Mouse (Mus musculus) C2C12 (cell line): ENCODE results near the gene Cd274. TPM values are rescaled to one million over a fixed set of nuclear protein-coding genes. Genes with fewer than 3 reads are reported as not detected.

Experiments used
- H3K27me3 ChIP-seq: one replicate; pipeline ENCODE4 v1.6.1; 2011; ENCODE audit not compliant: control insufficient read depth, insufficient read depth, insufficient read length
- H3K36me3 ChIP-seq: one replicate; pipeline ENCODE4 v1.6.1; 2011; ENCODE audit not compliant: control insufficient read depth, insufficient read depth
- H3K4me3 ChIP-seq: one replicate; pipeline ENCODE4 v1.5.1; 2011; ENCODE audit warnings: mild to moderate bottlenecking, control low read depth; ENCODE audit not compliant: poor library complexity, insufficient read depth, severe bottlenecking
- H3K79me2 ChIP-seq: one replicate; pipeline ENCODE4 v1.6.1; 2011; ENCODE audit not compliant: control insufficient read depth, insufficient read depth
- H3K79me3 ChIP-seq: one replicate; pipeline ENCODE4 v1.6.1; 2011; ENCODE audit warnings: low read depth, control low read depth
- H3ac ChIP-seq: one replicate; pipeline ENCODE3; 2011; ENCODE audit warnings: low read depth; ENCODE audit not compliant: control insufficient read depth, insufficient read length
- CEBPB ChIP-seq: IDR thresholded peaks from one replicate; pipeline ENCODE4 v1.6.1; 2011; ENCODE audit warnings: low read depth, mild to moderate bottlenecking, control low read depth, moderate library complexity
- CTCF ChIP-seq: IDR thresholded peaks from one replicate; pipeline ENCODE4 v1.5.1; 2011; ENCODE audit not compliant: control insufficient read depth, insufficient read depth, insufficient read length
- FOSL1 ChIP-seq: IDR thresholded peaks from one replicate; pipeline ENCODE4 v1.8.0; 2011; ENCODE audit warnings: mild to moderate bottlenecking, low read length; ENCODE audit not compliant: poor library complexity, insufficient read depth, severe bottlenecking
- MAX ChIP-seq: IDR thresholded peaks from one replicate; pipeline ENCODE4 v1.6.1; 2011; ENCODE audit warnings: mild to moderate bottlenecking, control low read depth
- MYOD1 ChIP-seq: IDR thresholded peaks from one replicate; pipeline ENCODE4 v1.6.1; 2011; ENCODE audit warnings: low read depth; ENCODE audit not compliant: control insufficient read depth, insufficient read length
- MYOG ChIP-seq: IDR thresholded peaks from one replicate; pipeline ENCODE4 v1.6.1; 2011; ENCODE audit not compliant: control insufficient read depth, insufficient read length; ENCODE audit errors: extremely low read depth
- USF1 ChIP-seq: IDR thresholded peaks from one replicate; pipeline ENCODE4 v1.6.1; 2011; ENCODE audit warnings: low read depth, mild to moderate bottlenecking, control low read depth, moderate library complexity
- polyA plus RNA-seq: library from polyadenylated mRNA; unstranded; fragments of >200 nt; fragmentation: generic; extraction: Trizol; gene quantifications from one replicate; pipeline ENCODE4 v1.2.1, GENCODE M21; 2012; ENCODE audit warnings: missing spikeins

Cd274 gene
- polyA plus RNA-seq, 1 experiment = 0.05 TPM

DNA sequence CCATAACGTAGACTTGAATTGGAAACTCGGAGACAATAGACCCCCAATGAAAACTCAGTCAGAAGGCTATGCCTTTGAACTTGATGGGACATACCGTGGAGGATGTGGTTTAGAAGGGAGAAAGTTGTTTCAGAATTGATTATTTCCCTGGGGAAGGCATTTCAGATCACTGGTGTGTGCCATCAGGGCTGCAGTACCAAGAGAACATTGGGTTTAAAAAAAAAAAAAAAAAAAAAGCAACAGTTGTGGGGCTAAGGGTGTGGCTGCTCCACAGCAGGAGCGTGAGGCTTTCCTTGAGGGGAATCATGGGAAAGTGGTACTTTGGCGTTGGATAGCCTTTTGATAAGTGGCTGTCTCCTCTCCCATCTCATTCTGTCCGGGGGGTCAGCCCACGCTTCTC is 55.5 kb downstream of the Cd274 start:
- no peaks in the 10 kb centered on the region for H3K36me3 ChIP-seq
- H3K79me2 ChIP-seq = no peaks in the 10 kb centered on the region
- no peak overlapping the region for H3ac ChIP-seq
- no peak overlapping the region for H3K4me3 ChIP-seq
- peaks cover 4% of the 10 kb centered on the region for H3K27me3 ChIP-seq
- no peaks in the 10 kb centered on the region for H3K79me3 ChIP-seq
- no peak for TF ChIP-seq MAX
- TF ChIP-seq CEBPB = no peak
- TF ChIP-seq CTCF = no peak
- no peak for TF ChIP-seq MYOG
- no peak for TF ChIP-seq FOSL1
- no peak for TF ChIP-seq MYOD1
- TF ChIP-seq USF1 = no peak

DNA sequence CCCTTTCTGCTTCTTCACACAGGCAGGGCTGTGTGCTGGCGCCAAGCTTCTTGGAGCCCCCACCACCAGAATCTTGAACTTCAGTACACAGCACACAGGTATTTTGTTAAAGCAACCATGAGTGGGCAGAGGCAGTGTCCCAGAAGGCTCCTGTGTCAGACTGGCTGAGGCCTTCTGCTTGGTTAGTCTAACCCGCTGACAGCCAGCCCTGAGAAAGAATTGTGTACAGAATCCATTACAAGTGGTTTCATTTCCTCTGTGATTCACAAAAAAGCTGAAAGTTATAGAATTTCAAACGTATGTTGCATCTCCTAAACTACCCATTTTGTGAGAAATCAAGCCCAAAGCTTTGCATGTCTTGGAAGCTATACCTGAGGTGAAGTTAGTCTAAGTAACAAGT is 63.3 kb downstream of the Cd274 start:
- TF ChIP-seq CEBPB (no peak), MYOG (no peak), MAX (no peak)
- no peaks in the 10 kb centered on the region for H3K79me2 ChIP-seq

GRCm38 (mm10) chr19:29430953-29431352 is 63.7 kb downstream of the Cd274 start:
- Histone ChIP-seq H3ac (no peak overlapping the region), H3K36me3 (no peaks in the 10 kb centered on the region), H3K4me3 (no peak overlapping the region), H3K27me3 (peaks cover 13% of the 10 kb centered on the region), H3K79me2 (no peaks in the 10 kb centered on the region), H3K79me3 (no peaks in the 10 kb centered on the region)
- TF ChIP-seq CEBPB = no peak
- no peak for TF ChIP-seq MAX
- TF ChIP-seq MYOG = no peak
- TF ChIP-seq MYOD1 = no peak
- no peak for TF ChIP-seq USF1
- TF ChIP-seq CTCF = no peak
- no peak for TF ChIP-seq FOSL1

More for the DNA sequence above, 63.3 kb downstream of the Cd274 start:
- no peak overlapping the region for H3ac ChIP-seq
- no peaks in the 10 kb centered on the region for H3K79me3 ChIP-seq
- no peaks in the 10 kb centered on the region for H3K36me3 ChIP-seq
- H3K27me3 ChIP-seq = peaks cover 16% of the 10 kb centered on the region
- H3K4me3 ChIP-seq = no peak overlapping the region

- Histone ChIP-seq H3K79me2 (no peaks in the 10 kb centered on the region), H3ac (no peak overlapping the region), H3K79me3 (no peaks in the 10 kb centered on the region), H3K36me3 (no peaks in the 10 kb centered on the region), H3K4me3 (no peak overlapping the region), H3K27me3 (peaks cover 15% of the 10 kb centered on the region)
- TF ChIP-seq MYOG = no peak
- TF ChIP-seq MYOD1 = no peak
- TF ChIP-seq FOSL1 = no peak
- TF ChIP-seq USF1 = no peak
- TF ChIP-seq MAX = no peak
- TF ChIP-seq CTCF = no peak
- TF ChIP-seq CEBPB = no peak
Measured at GRCm38 (mm10) chr19:29436793-29437479, 69.7 kb downstream of the Cd274 start.

Other genes with a start within 250 kb of the Cd274 start
- 4.3 TPM for gene Jak2, start 115.6 kb upstream of the Cd274 start, polyA plus RNA-seq
- gene Insl6, start 42.1 kb upstream of the Cd274 start, polyA plus RNA-seq = 0.41 TPM
- 0.05 TPM for gene Rln1, start 32.8 kb upstream of the Cd274 start, polyA plus RNA-seq
- gene Plgrkt, start 65 bp upstream of the Cd274 start, polyA plus RNA-seq = 15.2 TPM
- gene Pdcd1lg2, start 43.5 kb downstream of the Cd274 start, polyA plus RNA-seq = not detected
- 4.3 TPM for gene Ric1, start 154.8 kb downstream of the Cd274 start, polyA plus RNA-seq